Mouse (Mus musculus) G1E (cell line): Measurements from ENCODE around the gene Perp. TPM values are rescaled to one million over a fixed set of nuclear protein-coding genes. Genes with fewer than 3 reads are reported as not detected.

Experiments used
- ATAC-seq: 2 replicates; pipeline ENCODE4 v1.8.0; 2016; ENCODE audit warnings: mild to moderate bottlenecking; ENCODE audit not compliant: insufficient number of reproducible peaks, poor library complexity, low FRiP score, severe bottlenecking; ENCODE audit errors: extremely low read depth
- DNase-seq: peaks from one replicate; pipeline ENCODE4 v3.0.0; 2012; ENCODE audit warnings: low spot score
- H3K27me3 ChIP-seq: 2 replicates; pipeline ENCODE4 v1.6.1; 2012; ENCODE audit warnings: mild to moderate bottlenecking, low read length, inconsistent platforms; ENCODE audit not compliant: insufficient read depth
- H3K36me3 ChIP-seq: replicated peaks from 2 replicates; pipeline ENCODE3; 2012; ENCODE audit warnings: mild to moderate bottlenecking, inconsistent platforms
- H3K4me1 ChIP-seq: 2 replicates; pipeline ENCODE4 v1.6.1; 2012; ENCODE audit warnings: low read depth, low read length, inconsistent platforms, mixed read lengths; ENCODE audit not compliant: insufficient read depth
- H3K4me3 ChIP-seq: 2 replicates; pipeline ENCODE4 v1.5.1; 2012; ENCODE audit warnings: low read depth, mild to moderate bottlenecking, inconsistent platforms, low read length, moderate library complexity, mixed read lengths
- H3K9me3 ChIP-seq: replicated peaks from 2 replicates; pipeline ENCODE4 v1.6.1; 2012; ENCODE audit warnings: inconsistent platforms
- CTCF ChIP-seq: IDR thresholded peaks from 2 replicates; pipeline ENCODE4 v1.5.1; 2012; ENCODE audit warnings: low read depth, low read length, inconsistent platforms, mixed read lengths
- GATA1 ChIP-seq: IDR thresholded peaks from 2 replicates; pipeline ENCODE4 v1.6.1; 2012; ENCODE audit warnings: borderline replicate concordance, low read length, inconsistent platforms, mixed read lengths
- GATA2 ChIP-seq: IDR thresholded peaks from 2 replicates; pipeline ENCODE4 v1.6.1; 2012; ENCODE audit warnings: low read depth, low read length, inconsistent platforms, borderline replicate concordance
- POLR2AphosphoS5 ChIP-seq: IDR thresholded peaks from 2 replicates; pipeline ENCODE4 v1.6.1; 2012; ENCODE audit warnings: low read depth, low read length, inconsistent platforms; ENCODE audit not compliant: insufficient replicate concordance
- TAL1 ChIP-seq: conservative IDR thresholded peaks from 2 replicates; pipeline ENCODE4 v1.6.1; 2012; ENCODE audit warnings: low read depth, low read length, inconsistent platforms, mixed read lengths
- polyA plus RNA-seq: library from polyadenylated mRNA; stranded (reverse); fragments of >175 nt; gene quantifications from 2 replicates; pipeline ENCODE4 v1.2.3, GENCODE M21; 2012
- total RNA-seq, 2 experiments: library from RNA; stranded (forward) in 1 of 2; stranded (reverse) in 1 of 2; fragments of 200-1000 nt in 1 of 2; fragments of >200 nt in 1 of 2; fragmentation: Nextera tagmentation in 1 of 2; gene quantifications; 2 replicates each; pipeline ENCODE4 v1.2.3; 2014 to 2017

Perp gene
- total and polyA plus RNA-seq, 3 experiments, result not detected

GRCm38 (mm10) chr10:18830359-18830758, 14.5 kb upstream of the Perp start:
- Histone ChIP-seq H3K27me3 (0 out of 2 replicates have a peak, but pooled peaks cover 3% of the 10 kb centered on the region), H3K4me3 (no peak overlapping the region), H3K36me3 (no peaks in the 10 kb centered on the region), H3K4me1 (no peaks in the 10 kb centered on the region; the same call in 1 of the 2 replicates), H3K9me3 (no peaks in the 10 kb centered on the region)
- DNase-seq (no peak), ATAC-seq (no peak)
- TF ChIP-seq GATA1 (no peak), TAL1 (no peak), CTCF (no peak), POLR2AphosphoS5 (no peak), GATA2 (no peak)

GRCm38 (mm10) chr10:18831823-18832222, 13.0 kb upstream of the Perp start:
- Histone ChIP-seq H3K4me3 (no peak overlapping the region), H3K9me3 (no peaks in the 10 kb centered on the region), H3K36me3 (no peaks in the 10 kb centered on the region), H3K4me1 (no peaks in the 10 kb centered on the region; the same call in 1 of the 2 replicates), H3K27me3 (0 out of 2 replicates have a peak, but pooled peaks cover 3% of the 10 kb centered on the region)
- DNase-seq (no peak), ATAC-seq (no peak)
- no peak for TF ChIP-seq POLR2AphosphoS5
- TF ChIP-seq TAL1, result no peak
- no peak for TF ChIP-seq CTCF
- no peak for TF ChIP-seq GATA2
- TF ChIP-seq GATA1, result no peak

- no peak for ATAC-seq
- Histone ChIP-seq H3K4me1 (no peaks in the 10 kb centered on the region; the same call in 1 of the 2 replicates), H3K36me3 (no peaks in the 10 kb centered on the region), H3K4me3 (no peak overlapping the region), H3K27me3 (0 out of 2 replicates have a peak, but pooled peaks cover 3% of the 10 kb centered on the region), H3K9me3 (no peaks in the 10 kb centered on the region)
- TF ChIP-seq GATA1 (no peak), GATA2 (no peak), TAL1 (no peak), POLR2AphosphoS5 (no peak), CTCF (no peak)
- DNase-seq, result no peak
These were observed 10.4 kb upstream of the Perp start for GRCm38 (mm10) chr10:18834389-18834788.

- no peaks in the 10 kb centered on the region; the same call in 1 of the 2 replicates for H3K4me1 ChIP-seq
- H3K27me3 ChIP-seq, result 0 out of 2 replicates have a peak, but pooled peaks cover 3% of the 10 kb centered on the region
- TF ChIP-seq CTCF (no peak), GATA1 (no peak), GATA2 (no peak), POLR2AphosphoS5 (no peak), TAL1 (no peak)
- H3K4me3 ChIP-seq, result no peak overlapping the region
- H3K9me3 ChIP-seq, result no peaks in the 10 kb centered on the region
- no peaks in the 10 kb centered on the region for H3K36me3 ChIP-seq
- peak; percentile 23 for DNase-seq
- ATAC-seq, result no peak
These were observed 8.9 kb upstream of the Perp start for GRCm38 (mm10) chr10:18835684-18836479.

- Histone ChIP-seq H3K9me3 (no peaks in the 10 kb centered on the region), H3K4me1 (no peaks in the 10 kb centered on the region), H3K4me3 (no peak overlapping the region), H3K36me3 (no peaks in the 10 kb centered on the region), H3K27me3 (peaks cover 2% of the 10 kb centered on the region; the same call in 1 of the 2 replicates)
- ATAC-seq, result no peak
- DNase-seq, result no peak
- TF ChIP-seq GATA1 (no peak), GATA2 (no peak), TAL1 (no peak), POLR2AphosphoS5 (no peak), CTCF (no peak)
These were observed 5.3 kb upstream of the Perp start for GRCm38 (mm10) chr10:18839530-18839929.

- DNase-seq (no peak), ATAC-seq (no peak)
- no peak overlapping the region for H3K4me3 ChIP-seq
- peaks cover 9% of the 10 kb centered on the region; the same call in 1 of the 2 replicates for H3K27me3 ChIP-seq
- H3K36me3 ChIP-seq, result no peaks in the 10 kb centered on the region
- no peak for TF ChIP-seq CTCF
- H3K4me1 ChIP-seq, result no peaks in the 10 kb centered on the region; the same call in 1 of the 2 replicates
- H3K9me3 ChIP-seq, result 0 out of 2 replicates have a peak, but pooled peaks cover 3% of the 10 kb centered on the region
These were observed 4.1 kb upstream of the Perp start for GRCm38 (mm10) chr10:18840736-18841135.

- ATAC-seq (no peak), DNase-seq (no peak)
- TF ChIP-seq GATA2, result no peak
- TF ChIP-seq GATA1, result no peak
- no peak for TF ChIP-seq TAL1
- no peak for TF ChIP-seq CTCF
- no peak for TF ChIP-seq POLR2AphosphoS5
- Histone ChIP-seq H3K9me3 (0 out of 2 replicates have a peak, but pooled peaks cover 3% of the 10 kb centered on the region), H3K36me3 (no peaks in the 10 kb centered on the region), H3K4me1 (no peaks in the 10 kb centered on the region; the same call in 1 of the 2 replicates), H3K27me3 (peaks cover 9% of the 10 kb centered on the region; the same call in 1 of the 2 replicates), H3K4me3 (no peak overlapping the region)
These were observed 455 bp downstream of the Perp start for GRCm38 (mm10) chr10:18845287-18845662.
